Mouse (Mus musculus) neural tube, embryonic 11.5 days (tissue): ENCODE measurements around the gene Cdk7. TPM values are rescaled to one million over a fixed set of nuclear protein-coding genes. Genes with fewer than 3 reads are reported as not detected.

Experiments
- ATAC-seq: fragments of 200-750 bp; cut with Nextera tagmentation; 2 replicates; pipeline ENCODE4 v1.8.0; 2017; ENCODE audit warnings: moderate number of reproducible peaks, mild to moderate bottlenecking, moderate TSS enrichment, moderate library complexity; ENCODE audit not compliant: insufficient read depth, low FRiP score, low TSS enrichment
- DNase-seq: peaks from one replicate; pipeline ENCODE4 v3.0.0-alpha.2; 2015; ENCODE audit warnings: low spot score
- H3K27ac ChIP-seq: fragments of 300-500 bp; sonication (generic); 2 replicates; pipeline ENCODE4 v1.5.1; 2014; ENCODE audit warnings: low read depth, mild to moderate bottlenecking, low read length
- H3K27me3 ChIP-seq: fragments of 300-500 bp; sonication (generic); 2 replicates; pipeline ENCODE4 v1.6.1; 2014; ENCODE audit warnings: mild to moderate bottlenecking, low read length, mixed read lengths; ENCODE audit not compliant: control insufficient read depth, insufficient read depth
- H3K36me3 ChIP-seq: fragments of 300-500 bp; sonication (generic); 2 replicates; pipeline ENCODE4 v1.6.1; 2014; ENCODE audit warnings: mild to moderate bottlenecking, low read length, moderate library complexity, mixed read lengths; ENCODE audit not compliant: control insufficient read depth, insufficient read depth
- H3K4me1 ChIP-seq: fragments of 300-500 bp; sonication (generic); 2 replicates; pipeline ENCODE4 v1.6.1; 2014; ENCODE audit warnings: low read length, mixed read lengths; ENCODE audit not compliant: control insufficient read depth, insufficient read depth
- H3K4me2 ChIP-seq: fragments of 300-500 bp; sonication (generic); 2 replicates; pipeline ENCODE4 v1.6.1; 2014; ENCODE audit warnings: low read depth, mild to moderate bottlenecking, moderate library complexity
- H3K4me3 ChIP-seq: fragments of 300-500 bp; sonication (generic); 2 replicates; pipeline ENCODE4 v1.5.1; 2014; ENCODE audit warnings: low read depth, low read length
- H3K9ac ChIP-seq: fragments of 300-500 bp; sonication (generic); 2 replicates; pipeline ENCODE4 v1.6.1; 2014; ENCODE audit warnings: mild to moderate bottlenecking, low read length
- H3K9me3 ChIP-seq: fragments of 300-500 bp; sonication (generic); 2 replicates; pipeline ENCODE4 v1.6.1; 2016; ENCODE audit warnings: low read length; ENCODE audit not compliant: control insufficient read depth
- WGBS: fragments of 180-500 bp; shearing (Covaris S2); extraction: QIAGEN DNeasy Blood & Tissue Kit; methylation state at CpG from one replicate; pipeline ENCODE4 v1.1.7; 2014; 5-methylcytosine and 5-hydroxymethylcytosine counted together
- polyA plus RNA-seq: library from polyadenylated mRNA; unstranded; fragments of >200 nt; fragmentation: Nextera tagmentation; extraction: Ambion mirVana; gene quantifications from 2 replicates; pipeline ENCODE4 v1.2.1, GENCODE M21; 2014

Cdk7 gene
- polyA plus RNA-seq, result 69.0 and 77.0 TPM in 2 replicates

DNA sequence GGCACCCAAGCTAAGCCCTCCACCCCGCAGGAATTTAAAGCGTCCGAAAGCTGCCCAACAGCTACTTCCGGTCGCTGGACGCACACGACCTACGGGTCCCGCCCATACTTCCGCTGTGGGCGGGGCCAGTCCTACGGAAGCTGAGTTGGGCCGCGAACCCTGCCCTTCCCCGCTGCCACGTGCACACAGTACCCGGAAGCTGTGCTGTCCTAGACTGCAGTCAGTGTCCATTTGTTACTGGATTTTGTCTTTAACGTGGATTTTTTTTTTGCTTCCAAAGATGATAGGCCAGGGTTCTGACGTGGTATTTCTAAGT is at the start of gene Cdk7:
Cdk7 (minus strand) TSS at position 79 of the 316 bp plus-strand sequence.
- 0% methylated on average over 19 of the region's 19 CpGs for WGBS
- peak within 1 kb of the TSS; percentile 84 for H3K9ac ChIP-seq
- no peaks in the 10 kb centered on the region for H3K4me1 ChIP-seq
- peaks cover 6% of the 10 kb centered on the region; the same call in 1 of the 2 replicates for H3K36me3 ChIP-seq
- H3K27ac ChIP-seq, result peak within 1 kb of the TSS; percentile 81
- H3K9me3 ChIP-seq, result no peaks in the 10 kb centered on the region
- DNase-seq, result peak; percentile 97
- peak within 1 kb of the TSS; percentile 54 for H3K4me2 ChIP-seq
- peak within 1 kb of the TSS; percentile 89 for H3K4me3 ChIP-seq
- H3K27me3 ChIP-seq, result no peaks in the 10 kb centered on the region
- ATAC-seq, result peak; percentile 100

DNA sequence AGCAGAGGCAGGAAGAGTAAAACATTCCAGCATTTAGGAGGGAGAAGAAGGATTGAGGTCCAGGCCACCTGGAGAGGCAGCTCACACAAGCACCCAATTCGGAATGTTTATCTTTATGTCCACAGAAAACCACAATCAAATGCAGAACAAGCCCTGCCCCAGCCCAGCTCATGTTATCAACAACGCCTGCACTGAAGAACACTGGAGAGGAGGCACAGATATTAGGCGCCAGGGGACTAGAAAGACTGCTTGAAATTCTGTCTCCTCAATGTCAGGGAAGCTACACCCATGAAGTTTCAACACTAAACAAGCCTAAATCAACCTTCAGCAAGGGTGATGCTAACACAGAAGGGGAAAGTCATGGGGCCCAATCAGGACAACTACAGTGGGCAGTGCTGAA is 46.8 kb upstream of the Cdk7 start:
- no peak overlapping the region for H3K4me3 ChIP-seq
- peaks cover 4% of the 10 kb centered on the region; the same call in 1 of the 2 replicates for H3K4me1 ChIP-seq
- H3K9ac ChIP-seq, result no peak overlapping the region
- DNase-seq, result no peak
- H3K27me3 ChIP-seq, result no peaks in the 10 kb centered on the region
- H3K9me3 ChIP-seq, result no peaks in the 10 kb centered on the region
- ATAC-seq, result no peak
- H3K4me2 ChIP-seq, result no peak overlapping the region
- H3K36me3 ChIP-seq, result peaks cover 6% of the 10 kb centered on the region
- H3K27ac ChIP-seq, result no peak overlapping the region
- WGBS, result 81% methylated on average over 3 of the region's 3 CpGs

GRCm38 (mm10) chr13:100776710-100777109 is 46.0 kb upstream of the Cdk7 start:
- H3K4me3 ChIP-seq, result no peak overlapping the region
- no peak overlapping the region for H3K9ac ChIP-seq
- no peaks in the 10 kb centered on the region for H3K27me3 ChIP-seq
- WGBS, result 64% methylated on average over 6 of the region's 6 CpGs
- ATAC-seq (no peak), DNase-seq (no peak)
- H3K36me3 ChIP-seq, result peaks cover 2% of the 10 kb centered on the region
- H3K27ac ChIP-seq, result no peak overlapping the region
- H3K9me3 ChIP-seq, result no peaks in the 10 kb centered on the region
- H3K4me1 ChIP-seq, result peaks cover 4% of the 10 kb centered on the region; the same call in 1 of the 2 replicates
- no peak overlapping the region for H3K4me2 ChIP-seq

- 17% methylated on average over 8 of the region's 8 CpGs for WGBS
- Histone ChIP-seq H3K4me2 (peak overlapping the region; percentile 60), H3K4me3 (peak overlapping the region; percentile 86), H3K9me3 (no peaks in the 10 kb centered on the region), H3K36me3 (no peaks in the 10 kb centered on the region; the same call in 1 of the 2 replicates), H3K27me3 (no peaks in the 10 kb centered on the region), H3K27ac (no peak overlapping the region), H3K9ac (peak overlapping the region; percentile 12; the same call in 1 of the 2 replicates), H3K4me1 (peaks cover 4% of the 10 kb centered on the region; the same call in 1 of the 2 replicates)
- DNase-seq (no peak), ATAC-seq (no peak)
Observed at GRCm38 (mm10) chr13:100776056-100776419, 45.3 kb upstream of the Cdk7 start.

DNA sequence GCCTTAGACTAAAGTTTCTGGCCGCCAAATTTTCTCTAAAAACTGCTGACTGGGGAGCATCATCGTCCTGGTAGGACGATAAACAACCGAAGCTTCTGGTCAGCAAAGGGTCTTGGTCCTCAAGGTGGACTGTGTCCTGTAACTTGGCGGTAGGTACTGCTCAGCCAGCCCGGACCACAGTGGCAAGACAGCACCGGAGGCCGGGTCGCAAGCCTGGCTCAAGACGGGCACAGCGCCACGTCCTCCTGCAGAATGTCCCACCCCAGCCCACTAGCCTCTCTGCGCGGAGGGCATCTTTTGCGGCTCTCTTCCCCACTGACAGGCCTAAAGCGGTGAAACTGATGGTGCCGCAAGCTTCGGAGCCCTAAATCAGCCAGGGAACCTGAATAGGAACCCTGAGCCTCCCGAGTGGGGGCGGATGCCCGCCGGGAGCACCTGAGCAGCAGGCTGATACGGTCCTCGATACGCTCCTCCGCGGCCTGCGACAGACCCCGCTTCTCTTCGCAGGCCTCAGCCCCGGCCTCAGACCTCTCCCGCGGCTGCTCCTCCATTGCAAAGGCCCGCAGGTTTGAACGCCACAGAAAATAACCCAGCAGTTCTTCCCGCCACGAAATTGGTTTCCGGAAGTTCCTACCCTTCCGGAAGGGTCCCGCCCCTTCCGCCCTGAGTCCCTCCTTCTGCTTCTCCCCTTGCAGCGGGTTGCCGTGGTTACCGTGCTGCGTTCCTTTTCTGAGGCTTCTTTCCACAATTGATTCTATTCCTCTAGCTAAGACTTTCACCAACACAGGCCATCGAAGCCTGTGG is 44.7 kb upstream of the Cdk7 start, which contains the start of gene Cenph:
Cenph (minus strand) TSS at position 648 of the 804 bp plus-strand sequence.
- Histone ChIP-seq H3K27ac (no peak within 1 kb of the TSS), H3K36me3 (peaks cover 2% of the 10 kb centered on the region; the same call in 1 of the 2 replicates), H3K4me1 (peaks cover 4% of the 10 kb centered on the region; the same call in 1 of the 2 replicates), H3K9ac (peak within 1 kb of the TSS; percentile 75), H3K4me2 (peak within 1 kb of the TSS; percentile 90), H3K9me3 (no peaks in the 10 kb centered on the region), H3K27me3 (no peaks in the 10 kb centered on the region), H3K4me3 (peak within 1 kb of the TSS; percentile 86)
- ATAC-seq (peak; percentile 91), DNase-seq (peak; percentile 88)
- WGBS, result under 1% methylated on average over 46 of the region's 46 CpGs

GRCm38 (mm10) chr13:100774704-100775103 is 44.0 kb upstream of the Cdk7 start:
- no peaks in the 10 kb centered on the region for H3K27me3 ChIP-seq
- H3K4me2 ChIP-seq, result peak overlapping the region; percentile 90
- ATAC-seq (no peak), DNase-seq (no peak)
- peaks cover 5% of the 10 kb centered on the region; the same call in 1 of the 2 replicates for H3K36me3 ChIP-seq
- H3K4me3 ChIP-seq, result peak overlapping the region; percentile 86
- peaks cover 4% of the 10 kb centered on the region; the same call in 1 of the 2 replicates for H3K4me1 ChIP-seq
- H3K9ac ChIP-seq, result peak overlapping the region; percentile 75; the same call in 1 of the 2 replicates
- H3K9me3 ChIP-seq, result no peaks in the 10 kb centered on the region
- H3K27ac ChIP-seq, result no peak overlapping the region

- 89% methylated on average over 2 of the region's 2 CpGs for WGBS
Observed at GRCm38 (mm10) chr13:100755329-100755728, 24.6 kb upstream of the Cdk7 start.

DNA sequence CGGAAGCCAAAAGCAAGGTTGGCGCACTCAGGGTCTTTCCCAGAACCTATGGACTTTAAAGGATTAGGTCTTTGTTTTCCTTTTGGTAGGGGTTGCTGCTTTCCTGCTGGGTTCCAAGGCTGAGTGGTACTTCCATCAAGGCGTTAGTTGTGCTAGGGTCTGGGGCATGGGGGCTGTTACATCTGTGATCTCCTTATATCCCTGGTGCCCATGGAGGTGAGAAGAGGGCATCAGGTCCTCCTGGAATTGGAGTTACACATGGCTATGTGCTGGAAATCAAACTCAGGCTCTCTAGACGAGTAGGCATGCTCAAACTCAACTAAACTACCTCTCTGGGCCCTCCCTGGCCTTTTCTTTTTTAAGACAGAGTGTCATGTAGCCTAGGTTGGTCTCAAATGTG is 23.4 kb upstream of the Cdk7 start:
- no peak overlapping the region for H3K9ac ChIP-seq
- no peaks in the 10 kb centered on the region for H3K36me3 ChIP-seq
- WGBS, result 78% methylated on average over 4 of the region's 4 CpGs
- H3K27me3 ChIP-seq, result no peaks in the 10 kb centered on the region
- H3K4me1 ChIP-seq, result no peaks in the 10 kb centered on the region
- DNase-seq, result no peak
- no peak overlapping the region for H3K27ac ChIP-seq
- no peak overlapping the region for H3K4me3 ChIP-seq
- no peaks in the 10 kb centered on the region for H3K9me3 ChIP-seq
- no peak for ATAC-seq
- no peak overlapping the region for H3K4me2 ChIP-seq

More at GRCm38 (mm10) chr13:100755329-100755728, 24.6 kb upstream of the Cdk7 start:
- Histone ChIP-seq H3K9ac (no peak overlapping the region), H3K27me3 (no peaks in the 10 kb centered on the region), H3K27ac (no peak overlapping the region), H3K4me3 (no peak overlapping the region), H3K4me2 (no peak overlapping the region), H3K4me1 (no peaks in the 10 kb centered on the region), H3K36me3 (peaks cover 6% of the 10 kb centered on the region; the same call in 1 of the 2 replicates), H3K9me3 (no peaks in the 10 kb centered on the region)
- no peak for DNase-seq
- ATAC-seq, result no peak

DNA sequence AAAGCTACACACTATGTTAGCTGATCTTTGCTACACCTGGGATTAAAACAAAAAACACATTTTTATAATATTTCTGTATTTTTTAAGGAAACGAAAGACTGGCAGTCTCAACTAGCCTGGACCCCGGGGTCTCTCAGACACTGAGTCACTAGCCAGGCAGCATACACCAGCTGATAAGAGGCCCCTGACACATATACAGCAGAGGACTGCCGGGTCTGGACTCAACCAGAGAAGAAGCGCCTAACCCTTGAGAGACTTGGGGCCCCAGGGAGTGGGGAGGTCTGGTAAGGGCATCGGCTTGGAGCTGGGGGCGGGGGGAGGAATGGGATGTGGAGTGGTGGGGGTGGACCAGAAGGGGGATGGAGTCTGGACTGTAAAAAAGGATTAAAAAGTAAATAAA is 22.3 kb upstream of the Cdk7 start:
- Histone ChIP-seq H3K27ac (no peak overlapping the region), H3K4me2 (no peak overlapping the region), H3K36me3 (no peaks in the 10 kb centered on the region), H3K4me3 (no peak overlapping the region), H3K9me3 (no peaks in the 10 kb centered on the region), H3K27me3 (no peaks in the 10 kb centered on the region), H3K9ac (no peak overlapping the region), H3K4me1 (no peaks in the 10 kb centered on the region)
- ATAC-seq (no peak), DNase-seq (no peak)
- 86% methylated on average over 6 of the region's 6 CpGs for WGBS
